Mouse (Mus musculus) left cerebral cortex, postnatal 14 days (tissue): ENCODE results near the gene Rab43. TPM values are rescaled to one million over a fixed set of nuclear protein-coding genes. Genes with fewer than 3 reads are reported as not detected.
"Not testable (repeated sequence)": the region's sequence is repeated elsewhere in the genome, so short reads cannot be mapped to it uniquely, and the experiment has no call there.

ENCODE experiments used
- DNase-seq, 2 experiments: peaks; one replicate each; pipeline ENCODE4 v3.0.0; 2021 to 2022; ENCODE audit warnings: low spot score in 2 of 2, mixed read lengths in 1 of 2
- intact Hi-C: fragments of 180-260 bp; cut with DNase I; formaldehyde crosslinking; loops from one replicate; pipeline ENCODE4 v1.15.1; 2025
- total RNA-seq, 2 experiments: library from RNA; stranded (reverse); gene quantifications; 2 replicates each; pipeline ENCODE4 v1.2.3; 2021

Gene Rab43
- total RNA-seq, 2 experiments from 2014 or later = 20.1 to 21.3 TPM

DNA sequence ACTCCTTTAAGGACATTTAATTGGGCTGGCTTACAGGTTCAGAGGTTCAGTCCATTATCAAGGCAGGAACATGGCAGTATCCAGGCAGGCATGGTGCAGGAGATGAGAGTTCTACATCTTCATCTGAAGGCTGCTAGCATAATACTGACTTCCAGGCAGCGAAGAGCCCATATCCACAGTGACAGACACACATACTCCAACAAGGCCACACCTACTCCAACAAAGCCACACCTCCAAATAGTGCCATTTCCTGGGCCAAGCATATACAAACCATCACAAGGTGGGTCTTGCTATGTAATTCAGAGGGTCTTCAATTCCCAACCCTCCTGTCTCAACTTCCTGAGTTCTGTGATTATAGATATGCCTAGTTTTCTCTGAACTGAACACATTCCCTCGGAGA, 47.7 kb downstream of the Rab43 start:
- DNase-seq, intact Hi-C loops: not testable (repeated sequence)

GRCm38 (mm10) chr6:87763376-87764280, 48.3 kb downstream of the Rab43 start:
- DNase-seq = peak in 1 of 2 experiments; percentile 33
- intact Hi-C loops = no loop called here

GRCm38 (mm10) chr6:87762161-87762560, 49.8 kb downstream of the Rab43 start:
- no peak for DNase-seq
- intact Hi-C loops = no loop called here

GRCm38 (mm10) chr6:87759850-87760249, 52.1 kb downstream of the Rab43 start:
- intact Hi-C loops = no loop called here
- no peak for DNase-seq

DNA sequence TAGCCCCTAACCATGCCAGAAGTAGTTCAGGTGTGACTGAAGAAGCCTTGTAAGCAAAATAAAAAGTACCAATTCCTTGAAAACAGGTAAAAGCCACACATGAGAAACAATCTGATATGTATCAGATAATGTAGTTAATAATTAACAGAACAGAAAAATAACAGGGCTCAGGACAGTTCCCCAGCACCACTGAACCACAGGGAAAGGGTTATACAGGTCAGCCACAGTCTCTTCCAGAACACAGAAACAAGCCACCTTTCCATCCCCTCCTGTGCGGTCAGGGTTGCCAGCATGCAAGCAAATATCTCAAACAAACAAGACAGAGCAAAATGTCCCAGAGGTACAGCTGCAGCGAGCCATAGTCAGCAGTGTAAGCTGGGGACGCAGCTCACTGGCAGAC, 52.6 kb downstream of the Rab43 start:
- intact Hi-C loops = no loop called here
- no peak for DNase-seq

- no peak for DNase-seq
- intact Hi-C loops = no loop called here
Measured at GRCm38 (mm10) chr6:87756896-87757295, 55.1 kb downstream of the Rab43 start.

GRCm38 (mm10) chr6:87755196-87755595, 56.8 kb downstream of the Rab43 start:
- intact Hi-C loops = no loop called here
- DNase-seq = no peak

- intact Hi-C loops = no loop called here
- no peak for DNase-seq
Measured at GRCm38 (mm10) chr6:87751574-87751973, 60.4 kb downstream of the Rab43 start.

- intact Hi-C loops = no loop called here
- DNase-seq = no peak
Measured at GRCm38 (mm10) chr6:87750184-87750910, 61.6 kb downstream of the Rab43 start.

DNA sequence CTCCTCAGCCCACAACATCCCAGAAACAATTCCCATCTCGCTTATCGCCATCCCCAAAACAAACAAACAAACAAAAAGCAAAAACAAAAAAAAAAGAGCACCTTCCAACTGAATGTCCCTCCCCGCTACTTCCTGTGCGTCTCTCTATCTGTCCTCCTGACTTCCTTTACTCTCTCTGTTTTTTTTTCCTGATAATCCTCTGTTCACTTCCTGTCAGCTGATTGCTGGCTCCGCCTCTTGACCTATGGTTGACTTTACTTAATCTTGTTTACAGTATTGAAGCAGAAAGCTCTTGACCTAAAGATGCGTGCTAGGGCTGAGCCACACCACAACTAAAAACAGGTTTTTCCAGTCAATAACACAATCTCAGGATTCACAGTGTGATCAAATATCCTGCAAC, 63.4 kb downstream of the Rab43 start:
- intact Hi-C loops = no loop called here
- no peak for DNase-seq

- DNase-seq = no peak
- intact Hi-C loops = no loop called here
Measured at GRCm38 (mm10) chr6:87748078-87748477, 63.9 kb downstream of the Rab43 start.

- DNase-seq = no peak
- intact Hi-C loops = no loop called here
Measured at GRCm38 (mm10) chr6:87746849-87747248, 65.1 kb downstream of the Rab43 start.

GRCm38 (mm10) chr6:87746059-87746458, 65.9 kb downstream of the Rab43 start:
- no peak for DNase-seq
- intact Hi-C loops = no loop called here

GRCm38 (mm10) chr6:87745301-87745700, 66.7 kb downstream of the Rab43 start:
- intact Hi-C loops = no loop called here
- DNase-seq = no peak

- no peak for DNase-seq
- intact Hi-C loops = no loop called here
Measured at GRCm38 (mm10) chr6:87744632-87745031, 67.3 kb downstream of the Rab43 start.

- intact Hi-C loops = no loop called here
- DNase-seq = no peak
Measured at GRCm38 (mm10) chr6:87743281-87743680, 68.7 kb downstream of the Rab43 start.

- intact Hi-C loops = no loop called here
- DNase-seq = peak in 1 of 2 experiments; percentile 49
Measured at GRCm38 (mm10) chr6:87742804-87743203, 69.2 kb downstream of the Rab43 start.

- intact Hi-C loops = no loop called here
- DNase-seq = no peak
Measured at GRCm38 (mm10) chr6:87741978-87742377, 70.0 kb downstream of the Rab43 start.

- DNase-seq = no peak
- intact Hi-C loops = no loop called here
Measured at GRCm38 (mm10) chr6:87740496-87740895, 71.5 kb downstream of the Rab43 start.

- DNase-seq = no peak
- intact Hi-C loops = no loop called here
Measured at GRCm38 (mm10) chr6:87739898-87740297, 72.1 kb downstream of the Rab43 start.
